Mouse (Mus musculus): Measurements from ENCODE around the gene Ppp1r12b.

GRCm38 (mm10) chr1:134725276-134725675 is 230.5 kb downstream of the Ppp1r12b start:
- TF ChIP-seq CTCF (IDR thresholded peaks at IDR 0.05 in 2 of 3, conservative IDR thresholded peaks at IDR 0.05 in 1 of 3; ENCODE audit: control insufficient read depth in 1 of 3, insufficient read depth in 1 of 3, low read depth in 2 of 3, low read length in 3 of 3, poor library complexity in 1 of 3, severe bottlenecking in 1 of 3) (peak; percentile 7 to 55 (median 45); a peak in 4 of 6 replicates), POLR2A (IDR thresholded peaks at IDR 0.05; ENCODE audit: control insufficient read depth in 1 of 2, insufficient read depth in 1 of 2, low read depth in 1 of 2, low read length in 2 of 2, poor library complexity in 1 of 2) (no peak), POLR2AphosphoS2 (IDR thresholded peaks at IDR 0.05; ENCODE audit: low read length) (no peak), RAD21 (IDR thresholded peaks at IDR 0.05; ENCODE audit: low read depth, low read length) (peak; percentile 49), EP300 (IDR thresholded peaks at IDR 0.05; ENCODE audit: low read depth in 1 of 2, low read length in 2 of 2) (no peak), NRF1 (IDR thresholded peaks at IDR 0.05; ENCODE audit: insufficient read depth, low read depth, low read length, poor library complexity, severe bottlenecking) (no peak), HCFC1 (IDR thresholded peaks at IDR 0.05; ENCODE audit: low read depth, low read length) (no peak), ZC3H11A (IDR thresholded peaks at IDR 0.05; ENCODE audit: low read depth, low read length) (no peak), GABPA (IDR thresholded peaks at IDR 0.05; ENCODE audit: low read depth, low read length) (no peak), BHLHE40 (IDR thresholded peaks at IDR 0.05; ENCODE audit: borderline replicate concordance, low read depth, low read length) (no peak)

All from MEL (cell line).